Mouse (Mus musculus): Measurements from ENCODE around the gene Gadl1.

DNA sequence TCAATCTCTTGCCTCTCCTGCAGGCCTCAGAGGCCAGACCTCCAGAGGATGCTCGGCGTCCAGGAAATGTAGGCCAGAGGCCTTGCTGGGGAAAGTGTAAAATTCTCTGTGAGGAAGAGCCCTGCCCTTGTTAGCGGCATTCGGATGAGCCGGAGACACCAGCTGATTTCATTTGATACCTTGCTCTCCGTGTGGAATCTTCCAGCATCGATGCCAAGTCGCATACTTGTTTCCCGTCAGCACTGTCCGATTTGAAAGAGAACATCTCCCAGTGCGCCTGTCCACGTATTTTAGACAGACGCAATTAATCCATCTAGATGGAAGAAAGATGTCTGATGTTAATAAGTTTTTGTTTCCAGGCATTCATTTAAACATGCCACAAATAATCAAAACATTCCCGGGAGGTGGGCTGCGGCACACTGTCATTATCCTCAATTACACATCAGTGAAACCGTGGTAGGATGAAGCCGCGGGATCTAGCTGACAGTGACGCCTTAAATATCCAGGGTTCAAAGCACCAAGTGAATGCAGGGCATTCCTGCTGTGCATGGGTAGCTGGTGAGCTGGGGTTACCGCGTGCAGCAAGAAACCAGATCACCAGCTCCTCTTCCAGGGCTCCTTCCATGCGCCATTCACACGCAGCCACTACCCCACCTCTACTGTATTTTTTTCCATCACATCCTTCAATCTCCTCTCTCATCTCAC is 86.8 kb downstream of the Gadl1 start:
- TF ChIP-seq CTCF (IDR thresholded peaks at IDR 0.05; ENCODE audit: low read depth, low read length) (no peak), GATA1 (IDR thresholded peaks at IDR 0.05; ENCODE audit: borderline replicate concordance, low read length) (no peak), TAL1 (conservative IDR thresholded peaks at IDR 0.05; ENCODE audit: low read depth, low read length) (no peak), POLR2AphosphoS5 (IDR thresholded peaks at IDR 0.05; ENCODE audit: insufficient replicate concordance, low read depth, low read length) (no peak)

All from G1E (cell line).